Mouse (Mus musculus) c-Kit-positive CD71-positive TER-119-negative erythroid progenitor cells, embryonic 14.5 days (primary cell): Measurements from ENCODE around the gene Hdac7.
A peak's percentile ranks its signal among the peaks of the same experiment; 100 is the strongest.

Experiments used
- DNase-seq: peaks from one replicate; pipeline ENCODE4 v3.0.0-alpha.2; 2013; ENCODE audit warnings: low read depth

Gene Hdac7

DNA sequence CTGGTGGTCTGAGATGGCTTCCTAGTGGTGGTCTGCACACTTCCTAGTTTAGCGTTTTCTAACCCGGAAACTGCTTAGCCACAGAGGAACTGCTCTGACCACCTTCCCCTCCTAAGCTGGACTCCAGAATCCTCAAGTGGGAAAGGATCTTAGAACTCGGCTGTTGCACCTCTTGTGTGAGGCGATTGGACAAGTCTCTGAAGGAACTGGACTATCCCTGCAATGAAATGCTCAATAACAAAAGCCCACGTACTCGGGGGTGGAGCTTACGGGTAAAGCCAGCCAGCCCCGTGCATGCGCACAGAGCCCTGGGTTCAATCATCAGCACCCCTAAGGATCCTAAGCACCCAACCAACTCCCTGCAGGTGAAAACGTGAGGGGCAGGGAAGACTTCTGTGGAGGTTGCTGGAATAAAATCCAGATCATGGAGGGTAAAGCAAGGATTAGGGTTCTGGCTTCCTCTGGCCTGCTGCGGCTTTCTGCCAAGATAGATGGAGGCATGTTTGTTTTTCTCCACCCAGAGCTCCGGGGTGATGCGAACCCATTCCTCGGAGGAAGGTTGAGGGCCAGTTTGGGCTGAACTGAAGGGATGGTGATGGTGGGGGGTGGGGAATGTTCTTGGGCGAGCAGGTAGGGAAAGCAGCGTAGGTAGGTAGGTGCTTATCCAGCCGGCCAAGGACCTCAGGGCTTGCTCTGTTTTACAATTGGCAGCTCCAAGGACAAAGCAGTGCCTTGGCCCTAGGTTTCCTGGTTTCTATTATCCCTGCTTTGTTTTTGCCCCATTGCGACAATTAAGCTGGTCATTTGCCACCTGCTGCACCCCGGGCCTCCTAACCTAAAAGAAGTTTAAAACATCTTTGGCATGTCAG, 56.3 kb downstream of the Hdac7 start:
- no peak for DNase-seq

DNA sequence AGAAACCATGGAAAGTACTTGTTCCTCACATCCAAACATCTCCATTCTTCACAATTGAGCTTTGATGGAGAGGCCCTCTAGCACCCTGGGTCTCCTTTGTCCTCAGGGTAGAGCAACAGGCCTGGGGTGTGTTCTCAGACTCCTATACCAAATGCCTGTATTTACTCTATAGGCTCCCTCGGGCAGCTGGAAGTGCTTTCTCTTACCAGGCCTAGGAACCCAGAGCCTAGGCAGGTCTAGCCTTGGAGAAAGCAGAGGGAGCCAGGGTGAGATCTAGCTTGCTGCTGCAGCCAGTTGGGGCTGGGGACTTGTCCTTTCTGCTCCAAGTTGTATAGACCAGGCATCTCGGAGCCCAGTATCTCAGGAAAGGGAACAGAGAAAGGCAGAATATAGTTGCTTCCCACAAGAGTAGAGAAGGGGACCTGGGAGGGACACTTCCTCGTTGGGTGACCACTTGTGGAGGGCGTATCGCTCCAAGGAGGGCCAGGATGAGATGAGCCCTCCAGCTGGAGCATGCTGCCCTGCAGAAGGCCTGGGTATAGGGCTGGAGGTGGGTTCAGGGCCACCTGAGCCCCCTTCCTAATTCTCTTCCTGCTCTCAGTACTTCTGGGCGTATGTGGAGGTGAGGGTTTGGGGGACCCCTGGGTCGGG, 57.0 kb downstream of the Hdac7 start:
- DNase-seq, result no peak

DNA sequence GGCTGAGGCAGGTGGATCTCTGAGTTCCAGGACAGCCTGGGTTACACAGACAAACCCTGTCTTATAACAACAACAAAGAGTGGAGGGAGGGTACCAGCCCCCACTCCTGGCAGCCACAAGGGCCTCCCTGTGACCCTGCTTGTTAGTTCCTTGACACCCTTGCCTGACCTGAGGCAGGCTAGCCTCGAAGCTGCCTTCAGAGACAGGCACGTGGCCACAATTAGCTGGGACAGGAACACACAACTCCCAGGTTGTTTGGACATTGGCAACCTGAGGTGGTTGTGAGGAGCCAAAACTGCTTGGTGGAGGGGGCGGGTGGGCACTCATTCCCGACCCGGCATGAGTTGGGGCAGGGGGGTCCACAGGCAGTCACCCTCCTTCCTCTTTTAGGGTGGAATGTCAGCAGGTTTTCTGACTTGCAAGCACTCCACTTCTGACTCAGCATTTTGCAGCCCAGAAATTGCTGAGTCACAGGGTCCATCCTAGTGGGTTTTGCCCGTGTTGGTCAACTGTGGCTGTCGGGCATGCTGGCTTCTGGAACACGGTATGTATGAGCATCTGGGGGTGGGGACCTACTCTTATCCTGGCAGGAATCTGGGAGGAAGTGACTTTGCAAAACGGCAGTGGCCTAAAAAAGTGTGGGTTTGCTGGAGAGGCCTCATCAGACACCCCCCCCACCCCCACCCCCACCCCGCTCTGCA, 57.7 kb downstream of the Hdac7 start:
- no peak for DNase-seq

DNA sequence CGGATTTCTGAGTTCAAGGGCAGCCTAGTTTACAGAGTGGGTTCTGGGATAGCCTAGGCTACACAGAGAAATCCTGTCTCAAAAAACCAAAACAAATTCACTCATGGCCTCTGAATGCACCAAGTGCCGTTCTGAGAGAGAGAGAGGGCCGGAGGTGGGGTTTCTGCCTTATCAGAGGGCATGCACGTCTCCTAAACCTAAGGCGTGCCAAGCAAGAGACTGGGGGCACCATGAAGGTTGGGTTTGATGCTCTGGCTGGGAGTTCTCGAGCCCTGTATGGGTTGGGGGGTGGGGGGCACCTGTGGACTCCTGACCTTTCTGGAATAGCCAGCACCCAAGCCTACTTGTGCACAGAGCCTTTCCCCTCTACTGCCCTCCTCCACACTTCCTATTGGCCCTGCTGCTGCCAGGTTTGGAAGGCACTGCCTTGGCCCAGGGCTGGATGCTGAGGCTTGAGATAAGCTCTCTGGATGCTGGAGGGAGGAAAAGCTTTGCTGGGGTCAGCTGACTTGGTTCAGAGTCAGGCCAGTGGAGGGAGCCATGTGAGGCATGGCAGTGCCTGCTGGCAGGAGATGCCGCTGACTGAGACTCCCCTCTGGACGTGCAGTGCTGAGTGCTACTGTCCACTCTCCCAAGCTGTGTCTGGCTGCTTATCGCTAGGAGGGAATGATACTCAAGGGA, 58.4 kb downstream of the Hdac7 start:
- no peak for DNase-seq

DNA sequence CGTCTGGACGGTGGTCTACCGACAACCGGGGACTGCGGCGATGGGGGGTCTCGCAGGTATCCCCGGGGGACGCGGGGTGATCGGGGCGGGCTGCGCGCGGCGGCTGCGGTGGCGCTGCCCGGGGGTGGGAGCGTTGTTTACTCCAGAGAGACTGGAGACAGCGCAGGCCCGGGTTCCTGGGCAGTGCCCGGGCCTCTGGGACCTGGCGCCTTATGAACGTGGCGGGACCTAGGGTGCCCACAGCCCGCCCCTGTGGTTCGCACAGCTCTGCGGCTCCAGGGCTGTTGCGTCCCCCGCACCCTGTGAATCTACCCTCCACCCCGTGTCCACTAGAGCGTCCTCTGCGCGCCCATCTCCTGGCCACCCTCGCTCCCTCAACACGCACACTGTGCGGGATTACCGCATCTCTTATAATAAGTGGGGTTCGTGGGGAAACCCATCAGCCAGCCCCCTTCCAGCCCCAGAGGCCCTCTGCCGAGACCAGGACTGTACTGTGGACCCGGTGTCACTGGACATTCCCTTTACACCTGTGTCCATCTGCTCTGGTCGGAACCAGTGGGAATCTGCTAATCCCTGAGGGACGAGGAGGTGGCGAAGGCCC, 59.6 kb downstream of the Hdac7 start:
- DNase-seq, result no peak

DNA sequence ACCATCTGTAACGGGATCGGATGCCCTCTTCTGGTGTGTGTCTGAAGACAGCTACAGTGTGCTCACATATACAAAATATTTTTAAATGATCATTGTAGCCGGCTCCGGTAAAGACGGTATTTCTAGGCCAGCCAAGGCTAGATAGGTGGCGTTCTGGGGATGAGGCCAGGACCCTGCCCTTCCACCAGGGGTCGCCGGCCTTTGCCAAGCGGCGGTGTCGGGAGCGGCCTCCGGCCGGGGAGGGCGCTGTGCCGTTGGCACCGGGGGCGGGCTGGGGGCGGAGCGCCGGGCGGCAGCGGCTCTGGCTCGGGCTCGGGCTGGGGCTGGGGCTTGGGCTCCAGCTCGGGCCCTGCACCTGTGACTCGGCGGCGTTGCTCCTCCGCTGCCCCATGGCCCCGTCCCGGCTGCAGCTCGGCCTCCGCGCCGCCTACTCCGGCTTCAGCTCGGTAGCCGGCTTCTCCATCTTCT, 60.2 kb downstream of the Hdac7 start:
- peak; percentile 75 for DNase-seq

DNA sequence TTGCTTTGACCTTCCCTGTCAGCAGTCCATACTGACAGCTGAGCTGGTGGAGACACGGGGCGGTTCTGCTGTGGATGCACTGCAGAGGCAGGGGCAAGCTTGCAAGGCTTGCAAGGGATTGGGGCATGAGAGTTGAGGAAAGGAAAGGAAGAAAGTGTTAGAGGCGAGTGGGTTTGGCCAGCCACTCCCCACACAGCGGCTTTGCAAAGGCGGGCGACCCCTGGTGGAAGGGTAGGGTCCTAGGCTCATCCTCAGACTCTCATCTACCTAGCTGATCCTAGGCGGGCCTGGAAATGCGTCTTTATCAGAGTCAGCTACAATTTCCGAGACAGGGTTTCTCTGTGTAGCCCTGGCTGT, 61.6 kb downstream of the Hdac7 start:
- no peak for DNase-seq

DNA sequence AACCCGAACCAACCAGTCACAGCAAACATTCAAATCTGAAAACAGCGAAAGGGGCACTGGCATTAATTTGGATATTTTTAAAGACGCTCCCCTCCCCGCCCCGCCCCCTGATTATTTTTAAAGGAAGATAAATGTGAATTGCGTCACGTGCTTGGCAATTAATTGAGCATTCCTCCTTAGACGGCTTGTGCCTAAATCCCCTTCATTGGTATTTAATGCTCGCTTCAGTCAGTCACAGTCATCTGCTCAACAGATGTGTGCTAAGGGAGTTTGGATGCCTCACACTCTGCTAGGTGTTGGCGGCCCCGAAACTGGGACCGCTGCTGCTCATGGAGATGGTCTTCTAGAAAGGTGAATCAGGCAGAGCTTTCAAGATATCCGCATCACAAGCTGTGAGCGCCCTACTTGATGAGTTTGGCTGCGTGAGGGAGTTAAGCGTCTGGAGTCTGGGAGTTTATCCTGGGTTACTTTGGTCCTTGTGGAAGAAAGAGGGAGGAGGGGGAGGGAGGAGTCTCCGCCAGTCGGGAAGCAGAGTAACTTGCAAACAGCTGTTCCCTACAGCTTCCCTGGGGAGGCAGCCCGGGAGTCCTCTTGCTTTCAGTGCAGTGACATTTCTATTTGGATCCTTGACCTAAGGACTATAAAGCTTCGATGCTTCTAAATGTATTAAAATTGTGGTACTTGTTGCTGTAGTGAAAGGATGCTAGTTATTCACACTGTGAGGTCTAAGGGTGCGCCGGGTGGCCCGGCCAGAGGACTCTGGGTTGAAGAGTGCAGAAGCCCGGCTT, 62.1 kb downstream of the Hdac7 start:
- DNase-seq, result no peak

DNA sequence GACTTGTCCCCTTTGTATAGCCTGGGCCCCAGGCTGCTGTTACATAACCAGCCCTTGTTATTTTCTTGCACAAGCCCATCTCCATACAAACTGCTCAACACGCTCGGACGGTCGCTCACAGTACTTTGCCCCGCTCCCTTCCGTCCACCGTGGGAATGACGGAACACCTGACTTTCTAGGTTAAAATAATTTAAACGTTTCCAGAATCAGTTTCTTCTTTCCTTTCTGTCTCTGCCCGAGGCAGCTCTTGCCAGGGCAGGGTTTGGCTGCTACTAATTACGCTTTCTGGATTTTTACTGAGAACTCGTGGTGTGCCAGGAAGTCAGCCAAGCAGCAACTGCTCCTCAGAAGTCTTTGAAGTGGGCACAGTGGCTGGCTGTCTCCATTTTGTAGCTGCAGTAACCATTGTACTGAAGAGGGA, 63.7 kb downstream of the Hdac7 start:
- DNase-seq, result no peak

DNA sequence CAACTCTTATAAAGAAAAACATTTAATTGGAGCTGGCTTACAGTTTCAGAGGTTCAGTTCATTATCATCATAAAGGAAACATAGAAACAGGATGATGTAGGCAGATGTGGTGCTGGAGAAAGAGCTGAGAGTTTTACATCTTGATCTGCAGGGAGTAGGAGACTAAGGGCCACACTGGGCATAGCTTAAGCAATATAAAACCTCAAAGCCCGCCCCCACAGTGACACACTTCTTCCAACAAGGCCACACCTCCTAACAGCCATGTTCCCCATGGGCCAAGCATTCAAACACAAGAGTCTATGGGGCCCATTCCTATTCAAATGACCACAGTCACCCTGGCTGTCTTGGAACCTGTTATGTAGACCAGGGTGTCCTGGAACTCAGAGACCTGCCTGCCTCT, 64.7 kb downstream of the Hdac7 start:
- no peak for DNase-seq

DNA sequence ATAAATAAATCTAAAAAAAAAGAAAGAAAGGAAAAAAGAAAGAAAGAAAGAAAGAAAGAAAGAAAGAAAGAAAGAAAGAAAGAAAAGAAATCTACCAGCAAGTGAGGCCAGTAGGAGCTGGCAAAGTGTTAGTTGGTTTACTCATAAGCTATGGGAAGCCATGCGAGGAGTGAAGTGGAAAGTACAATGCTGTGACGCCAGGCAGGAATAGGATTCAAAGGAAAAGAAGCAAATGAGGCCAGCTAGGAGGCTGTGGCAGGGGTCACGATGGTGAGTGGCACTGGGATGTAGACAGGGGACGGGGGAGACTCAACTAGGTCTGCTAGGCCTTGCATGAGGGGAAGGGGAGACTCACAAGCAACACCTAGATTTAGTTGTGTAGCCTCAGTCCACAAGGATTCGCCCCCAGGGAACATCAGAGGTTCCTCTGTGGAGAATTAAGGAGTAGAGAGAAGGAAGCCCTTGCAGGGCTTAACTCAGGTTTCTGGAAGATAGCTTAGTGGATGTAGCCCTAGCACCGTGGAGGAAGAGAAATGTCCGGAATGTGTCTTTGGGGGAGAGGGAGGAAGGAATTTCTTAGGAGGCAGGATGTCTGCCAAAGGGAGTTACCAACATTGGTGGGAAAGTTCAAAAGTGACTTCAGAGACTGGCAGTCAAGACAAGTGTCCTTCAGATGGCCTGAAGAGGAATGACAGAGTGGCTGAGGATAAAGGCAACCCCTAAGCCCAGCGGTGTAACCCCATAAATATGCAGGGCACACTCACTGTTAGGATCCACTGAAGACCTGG, 65.8 kb downstream of the Hdac7 start, which contains the start of gene Slc48a1:
Slc48a1 (plus strand) TSS at position 210 of the 788 bp plus-strand sequence.
- no peak for DNase-seq

DNA sequence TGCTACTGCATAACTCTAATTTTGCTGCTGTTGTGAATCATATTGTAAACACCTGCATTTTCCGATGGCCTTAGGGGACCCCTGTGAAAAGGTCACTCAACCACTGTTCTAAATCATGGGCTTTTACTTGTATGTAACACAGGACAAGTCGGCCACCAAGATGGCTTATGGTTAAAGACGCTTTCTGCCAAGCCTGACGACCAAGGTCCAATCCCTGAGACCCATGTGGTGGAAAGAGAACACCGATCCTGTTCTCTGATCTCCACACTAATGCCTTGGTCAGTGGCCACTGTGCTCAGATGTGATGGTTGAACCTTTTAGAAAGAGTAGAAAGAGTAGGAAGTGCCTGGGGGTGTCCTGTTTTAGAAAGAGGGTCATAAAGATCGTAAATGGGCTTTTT, 67.4 kb downstream of the Hdac7 start:
- DNase-seq, result no peak

DNA sequence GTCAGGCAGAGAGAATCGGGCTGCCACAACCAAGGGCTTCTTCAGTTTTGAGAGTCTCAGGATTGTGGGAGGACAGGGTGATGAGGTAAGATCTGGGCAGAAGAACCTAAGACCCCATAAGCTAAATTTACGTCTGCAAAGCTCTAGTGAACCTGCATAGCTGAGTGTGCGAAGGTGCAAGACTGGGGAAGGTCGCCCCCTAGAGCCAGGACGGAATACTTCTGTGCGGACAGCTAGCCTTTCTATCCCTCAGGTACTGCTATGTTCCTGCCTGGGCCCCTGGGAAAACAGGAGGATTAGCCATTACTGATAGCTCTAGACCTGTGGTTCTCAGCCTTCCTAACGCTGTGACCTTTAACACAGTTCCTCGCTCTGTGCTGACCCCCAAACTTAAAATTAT, 67.8 kb downstream of the Hdac7 start:
- DNase-seq, result no peak

DNA sequence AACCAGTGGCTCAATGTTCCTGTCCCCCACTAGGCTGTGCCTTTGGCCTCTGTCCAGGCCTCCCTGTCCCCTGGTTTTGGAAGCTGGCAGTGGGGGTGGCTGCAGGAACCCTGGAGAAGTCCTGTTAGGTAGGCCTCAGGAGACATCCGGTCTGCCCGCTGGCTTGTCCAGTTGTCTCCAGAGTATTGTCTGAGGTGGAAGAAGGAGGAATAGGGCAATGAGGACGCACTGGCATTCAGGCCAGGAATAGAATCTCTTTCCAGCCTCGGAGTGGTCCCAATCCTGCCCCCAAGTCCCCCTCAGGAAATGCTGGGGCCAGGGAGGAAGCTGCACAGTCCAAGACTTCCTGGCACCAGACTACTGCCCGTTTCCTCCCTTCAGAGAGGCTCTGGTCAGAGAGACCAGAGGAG, 70.3 kb downstream of the Hdac7 start:
- DNase-seq, result no peak

DNA sequence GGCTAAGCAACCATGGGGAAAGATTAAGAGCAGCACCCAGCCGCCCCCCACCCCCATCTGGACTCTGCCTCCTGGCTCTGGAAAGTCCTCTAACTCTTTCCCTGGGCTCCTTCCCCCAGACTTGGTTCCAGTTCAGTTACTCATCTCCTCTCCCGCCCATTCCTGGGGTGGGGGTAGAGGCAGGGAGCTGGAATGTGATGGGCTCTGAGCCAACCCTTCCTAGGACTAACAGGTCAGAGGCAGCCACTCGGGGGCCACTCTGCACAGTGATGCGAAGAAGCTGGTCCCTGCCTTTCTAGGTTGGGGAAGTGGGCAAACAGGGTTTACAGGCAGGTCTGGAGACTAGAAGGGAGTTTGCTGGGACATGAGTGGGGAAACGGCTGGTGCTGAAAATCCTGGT, 71.2 kb downstream of the Hdac7 start:
- DNase-seq, result no peak

DNA sequence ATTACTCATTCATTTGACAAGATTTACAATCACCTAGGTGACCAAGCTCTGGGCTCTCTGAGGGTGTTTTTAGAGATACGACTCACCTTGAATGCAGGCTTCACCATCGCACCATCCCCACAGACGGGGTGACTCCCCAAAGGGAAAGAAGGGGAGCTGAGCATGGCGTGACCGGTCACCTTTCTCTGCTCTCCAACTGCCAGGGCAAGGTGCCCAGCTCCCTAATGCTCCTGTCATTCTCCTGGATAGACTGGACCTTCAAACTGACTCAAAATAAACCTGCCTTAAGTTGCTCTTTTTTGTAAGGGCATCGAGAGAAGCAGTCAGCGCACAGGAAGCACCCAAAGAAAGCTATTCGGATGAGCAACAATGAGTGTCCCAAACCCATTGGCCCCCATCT, 74.0 kb downstream of the Hdac7 start:
- DNase-seq, result no peak

DNA sequence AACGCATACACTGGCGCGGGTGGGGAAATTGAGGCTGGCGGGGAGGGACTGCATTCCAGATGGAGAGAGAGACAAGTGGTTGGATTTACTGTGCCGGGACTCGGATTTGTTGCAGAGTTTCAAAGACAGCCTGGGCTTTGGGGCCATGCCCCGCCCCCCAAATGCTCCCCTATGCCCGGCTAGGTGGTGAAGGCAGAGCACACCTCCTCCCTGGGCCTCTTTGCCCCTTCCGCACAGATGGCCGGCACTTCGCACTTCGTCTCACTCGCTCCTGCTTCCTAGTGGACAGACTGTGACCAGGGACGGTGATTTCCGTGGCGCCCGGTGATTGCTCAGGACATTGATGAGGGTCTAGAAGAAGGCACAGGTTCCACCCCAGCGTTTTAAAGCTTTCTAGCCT, 76.1 kb downstream of the Hdac7 start:
- DNase-seq, result no peak

DNA sequence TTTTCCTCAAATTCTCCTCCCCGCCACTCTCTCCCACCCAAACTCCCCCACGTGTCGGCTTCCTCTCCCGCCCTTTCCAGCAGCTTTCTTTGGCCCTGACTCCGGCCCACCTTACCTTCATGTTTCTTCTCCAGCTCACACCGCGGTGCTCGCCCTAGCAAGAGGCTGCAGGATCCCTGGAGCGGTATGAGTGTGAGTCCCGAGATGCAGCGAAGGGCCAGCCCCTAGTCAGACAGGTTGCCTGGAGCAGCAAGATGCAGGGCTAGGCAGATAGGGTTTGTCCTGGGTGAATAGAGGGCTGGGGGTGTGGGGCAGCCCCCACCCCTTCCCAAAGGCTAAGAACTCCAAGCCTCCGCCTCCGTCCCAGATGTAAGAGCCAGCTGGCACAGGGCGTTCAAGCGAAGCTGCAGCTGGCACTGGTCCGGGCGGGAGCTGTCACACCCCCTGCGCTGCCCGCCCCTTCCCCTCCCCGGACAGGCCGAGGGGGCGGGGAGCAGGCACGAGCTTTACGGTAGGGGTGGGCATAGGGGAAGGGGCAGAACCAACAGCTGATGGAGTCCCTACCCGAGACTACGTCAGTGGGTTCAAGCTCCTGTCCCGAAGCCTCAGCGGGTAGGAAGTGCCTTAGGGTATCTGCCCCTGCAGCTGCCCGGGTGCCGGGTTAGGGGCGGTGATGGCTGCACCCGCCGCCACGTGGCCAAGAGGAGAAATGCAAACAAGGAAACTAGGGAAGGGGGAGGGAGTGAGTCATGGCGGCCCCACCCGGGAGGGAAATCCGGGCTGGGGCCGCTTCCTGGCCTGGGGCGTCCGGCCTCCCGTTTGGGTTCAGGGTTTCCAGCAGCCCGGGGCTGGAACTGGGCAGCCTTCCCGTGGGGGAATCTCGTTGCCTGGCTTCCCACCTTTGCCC, 76.8 kb downstream of the Hdac7 start, which contains the start of gene Rapgef3:
Rapgef3 (minus strand) TSS at position 693 of the 907 bp plus-strand sequence.
- no peak for DNase-seq
